Mouse (Mus musculus) limb, embryonic 10.5 days (tissue): Measurements from ENCODE around the gene Cep112. TPM values are rescaled to one million over a fixed set of nuclear protein-coding genes. Genes with fewer than 3 reads are reported as not detected.
A peak's percentile ranks its signal among the peaks of the same experiment; 100 is the strongest.

Experiments
- DNase-seq: peaks from one replicate; pipeline ENCODE4 v3.0.0-alpha.2; 2017; ENCODE audit warnings: low spot score
- H3K27ac ChIP-seq: fragments of 300-500 bp; sonication (generic); 2 replicates; pipeline ENCODE4 v1.5.1; 2016; ENCODE audit warnings: mild to moderate bottlenecking
- H3K27me3 ChIP-seq: fragments of 300-500 bp; sonication (generic); 2 replicates; pipeline ENCODE4 v1.6.1; 2016; ENCODE audit warnings: low read depth, mild to moderate bottlenecking; ENCODE audit not compliant: poor library complexity, severe bottlenecking
- H3K36me3 ChIP-seq: fragments of 300-500 bp; sonication (generic); 2 replicates; pipeline ENCODE4 v1.6.1; 2016; ENCODE audit warnings: mild to moderate bottlenecking, moderate library complexity
- H3K4me1 ChIP-seq: fragments of 300-500 bp; sonication (generic); 2 replicates; pipeline ENCODE4 v1.6.1; 2016
- H3K4me3 ChIP-seq: fragments of 300-500 bp; sonication (generic); 2 replicates; pipeline ENCODE4 v1.5.1; 2016; ENCODE audit warnings: mild to moderate bottlenecking, moderate library complexity
- H3K9me3 ChIP-seq: fragments of 300-500 bp; sonication (generic); replicated peaks from 2 replicates; pipeline ENCODE4 v1.6.1; 2016; ENCODE audit warnings: mild to moderate bottlenecking
- WGBS: fragments of 180-500 bp; shearing (Covaris S2); methylation state at CpG from one replicate; pipeline ENCODE4 v1.1.7; 2016; 5-methylcytosine and 5-hydroxymethylcytosine counted together
- polyA plus RNA-seq: library from polyadenylated mRNA; unstranded; fragments of >200 nt; fragmentation: Nextera tagmentation; extraction: Ambion mirVana; gene quantifications from 2 replicates; pipeline ENCODE4 v1.2.1, GENCODE M21; 2016

Cep112 gene
- polyA plus RNA-seq, 1 experiment from 2014 or later, result 12.3 TPM

GRCm38 (mm10) chr11:108464715-108465301, 39.8 kb downstream of the Cep112 start:
- no peak for DNase-seq
- Histone ChIP-seq H3K4me1 (no peaks in the 10 kb centered on the region), H3K36me3 (peaks cover 7% of the 10 kb centered on the region; the same call in 1 of the 2 replicates), H3K27ac (no peak overlapping the region), H3K4me3 (no peak overlapping the region), H3K9me3 (no peaks in the 10 kb centered on the region), H3K27me3 (no peaks in the 10 kb centered on the region)
- WGBS, result 81% methylated on average over 4 of the region's 4 CpGs

DNA sequence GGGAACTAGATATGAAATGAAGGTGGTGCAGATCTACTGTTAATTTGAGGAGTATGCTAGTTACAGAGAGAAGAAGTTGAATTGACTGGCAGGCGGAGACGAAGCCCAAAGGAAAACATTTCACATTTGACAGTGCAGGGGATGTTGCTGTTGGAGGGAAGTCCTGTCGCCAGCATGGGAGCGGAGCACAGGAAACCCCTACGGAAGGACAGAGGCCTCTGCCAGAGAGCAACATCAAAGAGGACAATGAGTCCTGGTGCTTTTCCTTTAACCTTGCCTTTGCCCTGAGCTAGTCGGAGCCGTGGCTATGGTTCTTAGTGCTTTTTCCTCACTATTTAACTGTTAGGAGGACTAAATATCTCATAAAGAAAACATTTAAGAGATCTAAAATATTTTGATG, 50.7 kb downstream of the Cep112 start:
- no peak overlapping the region for H3K27ac ChIP-seq
- no peaks in the 10 kb centered on the region for H3K9me3 ChIP-seq
- no peak for DNase-seq
- 60% methylated on average over 7 of the region's 7 CpGs for WGBS
- no peaks in the 10 kb centered on the region for H3K27me3 ChIP-seq
- H3K36me3 ChIP-seq, result peaks cover 7% of the 10 kb centered on the region; the same call in 1 of the 2 replicates
- no peak overlapping the region for H3K4me3 ChIP-seq
- peaks cover 5% of the 10 kb centered on the region; the same call in 1 of the 2 replicates for H3K4me1 ChIP-seq

GRCm38 (mm10) chr11:108476226-108476625, 51.2 kb downstream of the Cep112 start:
- 92% methylated on average over 1 of the region's 1 CpGs for WGBS
- H3K4me1 ChIP-seq, result peaks cover 5% of the 10 kb centered on the region; the same call in 1 of the 2 replicates
- no peak overlapping the region for H3K4me3 ChIP-seq
- H3K9me3 ChIP-seq, result no peaks in the 10 kb centered on the region
- H3K36me3 ChIP-seq, result peaks cover 7% of the 10 kb centered on the region; the same call in 1 of the 2 replicates
- no peak for DNase-seq
- H3K27ac ChIP-seq, result no peak overlapping the region
- no peaks in the 10 kb centered on the region for H3K27me3 ChIP-seq

GRCm38 (mm10) chr11:108483976-108484375, 59.0 kb downstream of the Cep112 start:
- 56% methylated on average over 4 of the region's 4 CpGs for WGBS
- Histone ChIP-seq H3K27ac (no peak overlapping the region), H3K27me3 (no peaks in the 10 kb centered on the region), H3K4me3 (no peak overlapping the region), H3K4me1 (peaks cover 21% of the 10 kb centered on the region), H3K36me3 (no peaks in the 10 kb centered on the region), H3K9me3 (no peaks in the 10 kb centered on the region)
- DNase-seq, result no peak

GRCm38 (mm10) chr11:108488256-108488655, 63.3 kb downstream of the Cep112 start:
- 91% methylated on average over 2 of the region's 2 CpGs for WGBS
- no peak overlapping the region for H3K4me3 ChIP-seq
- no peaks in the 10 kb centered on the region for H3K36me3 ChIP-seq
- peaks cover 18% of the 10 kb centered on the region for H3K4me1 ChIP-seq
- no peaks in the 10 kb centered on the region for H3K27me3 ChIP-seq
- H3K9me3 ChIP-seq, result no peaks in the 10 kb centered on the region
- no peak for DNase-seq
- no peak overlapping the region for H3K27ac ChIP-seq

DNA sequence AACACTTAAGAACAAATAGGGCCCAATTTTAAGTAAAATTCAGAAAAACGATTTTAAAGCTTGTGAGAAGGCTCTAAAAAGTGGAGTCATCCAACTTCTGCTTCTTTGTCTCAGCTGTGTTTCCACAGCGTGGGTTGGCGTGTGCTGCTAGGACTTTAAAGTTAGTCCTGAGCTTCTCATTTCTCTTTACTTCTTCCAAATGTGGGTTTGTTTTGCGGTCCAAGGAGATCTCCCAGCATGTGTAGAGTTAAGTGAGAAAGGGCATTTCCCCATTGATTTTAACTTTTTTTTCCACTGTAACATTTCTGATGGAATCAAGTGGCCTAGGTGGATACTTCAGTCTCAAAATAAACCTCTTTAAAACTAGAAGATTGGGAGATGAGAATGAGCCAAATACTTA, 64.9 kb downstream of the Cep112 start:
- WGBS, result 91% methylated on average over 4 of the region's 4 CpGs

GRCm38 (mm10) chr11:108508190-108508589, 83.2 kb downstream of the Cep112 start:
- Histone ChIP-seq H3K27me3 (no peaks in the 10 kb centered on the region), H3K4me1 (no peaks in the 10 kb centered on the region), H3K27ac (no peak overlapping the region), H3K36me3 (no peaks in the 10 kb centered on the region), H3K9me3 (no peaks in the 10 kb centered on the region), H3K4me3 (no peak overlapping the region)
- WGBS, result 94% methylated on average over 5 of the region's 5 CpGs
- DNase-seq, result no peak

More for the DNA sequence above, 64.9 kb downstream of the Cep112 start:
- Histone ChIP-seq H3K4me3 (no peak overlapping the region), H3K27me3 (no peaks in the 10 kb centered on the region), H3K9me3 (no peaks in the 10 kb centered on the region), H3K27ac (no peak overlapping the region), H3K4me1 (peaks cover 5% of the 10 kb centered on the region), H3K36me3 (no peaks in the 10 kb centered on the region)
- no peak for DNase-seq

GRCm38 (mm10) chr11:108527725-108528363, 102.9 kb downstream of the Cep112 start:
- no peak overlapping the region for H3K27ac ChIP-seq
- no peaks in the 10 kb centered on the region for H3K36me3 ChIP-seq
- 35% methylated on average over 5 of the region's 5 CpGs for WGBS
- H3K4me3 ChIP-seq, result no peak overlapping the region
- H3K9me3 ChIP-seq, result no peaks in the 10 kb centered on the region
- peaks cover 14% of the 10 kb centered on the region for H3K4me1 ChIP-seq
- no peak for DNase-seq
- H3K27me3 ChIP-seq, result no peaks in the 10 kb centered on the region

- Histone ChIP-seq H3K36me3 (no peaks in the 10 kb centered on the region), H3K4me3 (no peak overlapping the region), H3K9me3 (no peaks in the 10 kb centered on the region), H3K27ac (no peak overlapping the region), H3K4me1 (peaks cover 10% of the 10 kb centered on the region), H3K27me3 (no peaks in the 10 kb centered on the region)
- DNase-seq, result no peak
- whole genome bisulfite sequencing, result 92% methylated on average over 1 of the region's 1 CpGs
Observed at GRCm38 (mm10) chr11:108532901-108533300, 107.9 kb downstream of the Cep112 start.

DNA sequence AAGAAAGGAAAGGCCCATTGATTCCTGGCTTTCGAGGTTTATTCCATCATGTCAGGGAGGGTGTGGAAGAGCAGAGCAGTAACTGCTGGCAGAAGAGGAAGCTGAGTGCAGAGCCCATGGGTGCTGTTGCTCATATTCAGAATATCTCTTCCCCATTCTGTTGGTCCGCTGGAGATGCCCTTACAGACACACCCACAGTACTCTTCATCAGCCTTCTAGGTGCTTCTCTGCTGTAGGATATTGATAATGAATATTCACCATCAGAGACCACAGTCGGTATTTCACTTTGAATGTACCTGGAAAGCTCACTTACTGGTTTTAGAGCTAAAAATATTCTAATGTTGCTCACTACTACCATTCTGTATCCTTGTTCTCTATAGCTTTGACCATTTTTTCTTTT, 109.0 kb downstream of the Cep112 start:
- DNase-seq, result no peak
- 92% methylated on average over 3 of the region's 3 CpGs for WGBS
- Histone ChIP-seq H3K4me1 (peaks cover 6% of the 10 kb centered on the region), H3K4me3 (no peak overlapping the region), H3K9me3 (no peaks in the 10 kb centered on the region), H3K36me3 (no peaks in the 10 kb centered on the region), H3K27me3 (no peaks in the 10 kb centered on the region), H3K27ac (no peak overlapping the region)

- Histone ChIP-seq H3K36me3 (no peaks in the 10 kb centered on the region), H3K9me3 (no peaks in the 10 kb centered on the region), H3K27ac (peak overlapping the region; percentile 58), H3K27me3 (no peaks in the 10 kb centered on the region), H3K4me3 (peak overlapping the region; percentile 21; the same call in 1 of the 2 replicates), H3K4me1 (peaks cover 18% of the 10 kb centered on the region)
- 2% methylated on average over 4 of the region's 4 CpGs for WGBS
- peak; percentile 56 for DNase-seq
Observed at GRCm38 (mm10) chr11:108552997-108553622, 128.1 kb downstream of the Cep112 start.

GRCm38 (mm10) chr11:108553881-108554280, 128.9 kb downstream of the Cep112 start:
- no peak for DNase-seq
- peaks cover 22% of the 10 kb centered on the region for H3K4me1 ChIP-seq
- WGBS, result 91% methylated on average over 1 of the region's 1 CpGs
- peak overlapping the region; percentile 53; the same call in 1 of the 2 replicates for H3K27ac ChIP-seq
- no peaks in the 10 kb centered on the region for H3K9me3 ChIP-seq
- no peaks in the 10 kb centered on the region for H3K36me3 ChIP-seq
- no peak overlapping the region for H3K4me3 ChIP-seq
- no peaks in the 10 kb centered on the region for H3K27me3 ChIP-seq

- no peaks in the 10 kb centered on the region for H3K27me3 ChIP-seq
- H3K4me1 ChIP-seq, result peaks cover 20% of the 10 kb centered on the region
- no peak overlapping the region for H3K4me3 ChIP-seq
- no peaks in the 10 kb centered on the region for H3K9me3 ChIP-seq
- 73% methylated on average over 4 of the region's 4 CpGs for WGBS
- no peaks in the 10 kb centered on the region for H3K36me3 ChIP-seq
- no peak overlapping the region for H3K27ac ChIP-seq
- no peak for DNase-seq
Observed at GRCm38 (mm10) chr11:108558544-108558943, 133.6 kb downstream of the Cep112 start.
